Mouse (Mus musculus) hindbrain, embryonic 13.5 days (tissue): ENCODE measurements at regions not wholly inside any gene's neighbourhood (a gene's known extent, or its start where the extent isn't known, plus 50 kb on each side); places are given as distances from the start of the nearest gene placed in this dataset.

ENCODE experiments used
- ATAC-seq: fragments of 200-750 bp; cut with Nextera tagmentation; 2 replicates; pipeline ENCODE4 v1.8.0; 2017; ENCODE audit warnings: moderate TSS enrichment; ENCODE audit not compliant: low FRiP score
- H3K27ac ChIP-seq: fragments of 300-500 bp; sonication (generic); 2 replicates; pipeline ENCODE4 v1.5.1; 2015; ENCODE audit warnings: inconsistent platforms, mild to moderate bottlenecking, moderate library complexity
- H3K27me3 ChIP-seq: fragments of 300-500 bp; sonication (generic); 2 replicates; pipeline ENCODE4 v1.6.1; 2015; ENCODE audit warnings: mild to moderate bottlenecking, inconsistent platforms
- H3K36me3 ChIP-seq: fragments of 300-500 bp; sonication (generic); 2 replicates; pipeline ENCODE4 v1.6.1; 2015; ENCODE audit warnings: mild to moderate bottlenecking, inconsistent platforms
- H3K4me1 ChIP-seq: fragments of 300-500 bp; sonication (generic); replicated peaks from 2 replicates; pipeline ENCODE4 v1.6.1; 2015; ENCODE audit warnings: inconsistent platforms
- H3K4me2 ChIP-seq: fragments of 300-500 bp; sonication (generic); 2 replicates; pipeline ENCODE4 v1.6.1; 2015; ENCODE audit warnings: inconsistent platforms, mild to moderate bottlenecking, moderate library complexity
- H3K4me3 ChIP-seq: fragments of 300-500 bp; sonication (generic); 2 replicates; pipeline ENCODE4 v1.5.1; 2015; ENCODE audit warnings: mild to moderate bottlenecking, inconsistent platforms
- H3K9ac ChIP-seq: fragments of 300-500 bp; sonication (generic); 2 replicates; pipeline ENCODE4 v1.6.1; 2015; ENCODE audit warnings: mild to moderate bottlenecking, inconsistent platforms
- H3K9me3 ChIP-seq: fragments of 300-500 bp; sonication (generic); 2 replicates; pipeline ENCODE4 v1.6.1; 2016; ENCODE audit warnings: inconsistent platforms
- WGBS: fragments of 180-500 bp; shearing (Covaris S2); methylation state at CpG from one replicate; pipeline ENCODE4 v1.1.7; 2015; 5-methylcytosine and 5-hydroxymethylcytosine counted together

- Histone ChIP-seq H3K4me2 (no peak overlapping the region), H3K9ac (no peak overlapping the region), H3K4me3 (no peak overlapping the region), H3K4me1 (no peaks in the 10 kb centered on the region), H3K27me3 (no peaks in the 10 kb centered on the region), H3K36me3 (no peaks in the 10 kb centered on the region), H3K9me3 (no peaks in the 10 kb centered on the region), H3K27ac (no peak overlapping the region)
- WGBS, result 92% methylated on average over 3 of the region's 3 CpGs
- ATAC-seq, result no peak
These were observed 51.6 kb upstream of the Cecr2 start for GRCm38 (mm10) chr6:120614526-120614925.

- Histone ChIP-seq H3K4me1 (no peaks in the 10 kb centered on the region), H3K9ac (no peak overlapping the region), H3K4me3 (no peak overlapping the region), H3K4me2 (no peak overlapping the region), H3K9me3 (no peaks in the 10 kb centered on the region), H3K27ac (no peak overlapping the region), H3K36me3 (no peaks in the 10 kb centered on the region), H3K27me3 (no peaks in the 10 kb centered on the region)
- 76% methylated on average over 7 of the region's 7 CpGs for WGBS
- ATAC-seq, result no peak
These were observed 53.8 kb upstream of the Cecr2 start for GRCm38 (mm10) chr6:120612346-120612745.

GRCm38 (mm10) chr6:120609858-120610257, 56.3 kb upstream of the Cecr2 start:
- H3K4me1 ChIP-seq, result no peaks in the 10 kb centered on the region
- no peak for ATAC-seq
- H3K9ac ChIP-seq, result no peak overlapping the region
- no peaks in the 10 kb centered on the region for H3K36me3 ChIP-seq
- no peak overlapping the region for H3K27ac ChIP-seq
- no peak overlapping the region for H3K4me2 ChIP-seq
- 83% methylated on average over 4 of the region's 4 CpGs for WGBS
- no peaks in the 10 kb centered on the region for H3K27me3 ChIP-seq
- no peaks in the 10 kb centered on the region for H3K9me3 ChIP-seq
- H3K4me3 ChIP-seq, result no peak overlapping the region

GRCm38 (mm10) chr6:120605471-120605870, 60.7 kb upstream of the Cecr2 start:
- no peaks in the 10 kb centered on the region for H3K9me3 ChIP-seq
- H3K4me1 ChIP-seq, result peaks cover 6% of the 10 kb centered on the region
- H3K4me3 ChIP-seq, result no peak overlapping the region
- ATAC-seq, result no peak
- H3K27me3 ChIP-seq, result no peaks in the 10 kb centered on the region
- H3K4me2 ChIP-seq, result no peak overlapping the region
- 97% methylated on average over 2 of the region's 2 CpGs for WGBS
- H3K27ac ChIP-seq, result no peak overlapping the region
- no peak overlapping the region for H3K9ac ChIP-seq
- no peaks in the 10 kb centered on the region for H3K36me3 ChIP-seq

GRCm38 (mm10) chr6:120604020-120604958, 61.9 kb upstream of the Cecr2 start:
- Histone ChIP-seq H3K27me3 (no peaks in the 10 kb centered on the region), H3K4me3 (no peak overlapping the region), H3K4me2 (no peak overlapping the region), H3K36me3 (no peaks in the 10 kb centered on the region), H3K27ac (peak overlapping the region; percentile 30; the same call in 1 of the 2 replicates), H3K4me1 (peaks cover 6% of the 10 kb centered on the region), H3K9me3 (no peaks in the 10 kb centered on the region), H3K9ac (no peak overlapping the region)
- 54% methylated on average over 6 of the region's 6 CpGs for WGBS
- ATAC-seq, result no peak

- Histone ChIP-seq H3K27me3 (no peaks in the 10 kb centered on the region), H3K27ac (no peak overlapping the region), H3K36me3 (no peaks in the 10 kb centered on the region), H3K4me2 (no peak overlapping the region), H3K4me1 (peaks cover 6% of the 10 kb centered on the region), H3K9ac (no peak overlapping the region), H3K9me3 (no peaks in the 10 kb centered on the region), H3K4me3 (no peak overlapping the region)
- WGBS, result 51% methylated on average over 2 of the region's 2 CpGs
- ATAC-seq, result no peak
These were observed 62.7 kb upstream of the Cecr2 start for GRCm38 (mm10) chr6:120603454-120603853.

GRCm38 (mm10) chr6:120600376-120600775, 65.8 kb upstream of the Cecr2 start:
- no peak overlapping the region for H3K4me3 ChIP-seq
- no peaks in the 10 kb centered on the region for H3K9me3 ChIP-seq
- peaks cover 6% of the 10 kb centered on the region for H3K4me1 ChIP-seq
- 88% methylated on average over 2 of the region's 2 CpGs for WGBS
- H3K27me3 ChIP-seq, result no peaks in the 10 kb centered on the region
- no peak overlapping the region for H3K4me2 ChIP-seq
- no peaks in the 10 kb centered on the region for H3K36me3 ChIP-seq
- ATAC-seq, result no peak
- no peak overlapping the region for H3K9ac ChIP-seq
- H3K27ac ChIP-seq, result no peak overlapping the region

GRCm38 (mm10) chr6:120598471-120598870, 67.4 kb upstream of the Hdhd5 start:
- 76% methylated on average over 2 of the region's 2 CpGs for WGBS
- Histone ChIP-seq H3K9me3 (no peaks in the 10 kb centered on the region), H3K36me3 (no peaks in the 10 kb centered on the region), H3K27ac (no peak overlapping the region), H3K4me2 (no peak overlapping the region), H3K27me3 (no peaks in the 10 kb centered on the region), H3K9ac (no peak overlapping the region), H3K4me1 (no peaks in the 10 kb centered on the region), H3K4me3 (no peak overlapping the region)
- no peak for ATAC-seq

GRCm38 (mm10) chr6:120597887-120598286, 66.8 kb upstream of the Hdhd5 start:
- no peak overlapping the region for H3K4me3 ChIP-seq

GRCm38 (mm10) chr6:120596717-120597116, 65.6 kb upstream of the Hdhd5 start:
- Histone ChIP-seq H3K4me1 (peaks cover 12% of the 10 kb centered on the region), H3K4me3 (no peak overlapping the region), H3K9me3 (no peaks in the 10 kb centered on the region), H3K27ac (no peak overlapping the region), H3K27me3 (no peaks in the 10 kb centered on the region), H3K36me3 (no peaks in the 10 kb centered on the region), H3K9ac (no peak overlapping the region), H3K4me2 (no peak overlapping the region)
- 91% methylated on average over 3 of the region's 3 CpGs for WGBS
- ATAC-seq, result no peak

More at GRCm38 (mm10) chr6:120597887-120598286, 66.8 kb upstream of the Hdhd5 start:
- no peak for ATAC-seq
- H3K4me1 ChIP-seq, result 0 out of 2 replicates have a peak, but pooled peaks cover under 1% of the 10 kb centered on the region
- H3K9me3 ChIP-seq, result no peaks in the 10 kb centered on the region
- H3K27ac ChIP-seq, result no peak overlapping the region
- 27% methylated on average over 3 of the region's 3 CpGs for WGBS
- no peaks in the 10 kb centered on the region for H3K36me3 ChIP-seq
- H3K4me2 ChIP-seq, result no peak overlapping the region
- H3K9ac ChIP-seq, result no peak overlapping the region
- no peaks in the 10 kb centered on the region for H3K27me3 ChIP-seq

GRCm38 (mm10) chr6:120594463-120594862, 63.3 kb upstream of the Hdhd5 start:
- ATAC-seq, result no peak
- Histone ChIP-seq H3K9ac (no peak overlapping the region), H3K9me3 (no peaks in the 10 kb centered on the region), H3K36me3 (no peaks in the 10 kb centered on the region), H3K27ac (no peak overlapping the region), H3K27me3 (no peaks in the 10 kb centered on the region), H3K4me2 (no peak overlapping the region), H3K4me3 (no peak overlapping the region), H3K4me1 (peaks cover 12% of the 10 kb centered on the region)
- WGBS, result 93% methylated on average over 8 of the region's 8 CpGs

- peak; percentile 7; the same call in 1 of the 2 replicates for ATAC-seq
- Histone ChIP-seq H3K9me3 (no peaks in the 10 kb centered on the region), H3K9ac (no peak overlapping the region), H3K4me1 (peaks cover 12% of the 10 kb centered on the region), H3K4me2 (peak overlapping the region; percentile 31), H3K27ac (peak overlapping the region; percentile 48; the same call in 1 of the 2 replicates), H3K27me3 (no peaks in the 10 kb centered on the region), H3K36me3 (no peaks in the 10 kb centered on the region), H3K4me3 (no peak overlapping the region)
- WGBS, result 27% methylated on average over 7 of the region's 7 CpGs
These were observed 61.6 kb upstream of the Hdhd5 start for GRCm38 (mm10) chr6:120592705-120593104.
